Mouse (Mus musculus) ES-Bruce4 (cell line): ENCODE measurements around the gene Fgf15. TPM values are rescaled to one million over a fixed set of nuclear protein-coding genes. Genes with fewer than 3 reads are reported as not detected.
"Not testable (repeated sequence)": the region's sequence is repeated elsewhere in the genome, so short reads cannot be mapped to it uniquely, and the experiment has no call there.

ENCODE experiments used
- H3K27ac ChIP-seq: 2 replicates; pipeline ENCODE4 v1.5.1; 2012; ENCODE audit warnings: low read length, inconsistent platforms; ENCODE audit not compliant: insufficient read depth
- H3K27me3 ChIP-seq: 2 replicates; pipeline ENCODE4 v1.6.1; 2012; ENCODE audit warnings: mild to moderate bottlenecking, low read length, inconsistent platforms; ENCODE audit not compliant: control insufficient read depth, poor library complexity, insufficient read depth, severe bottlenecking
- H3K36me3 ChIP-seq: 2 replicates; pipeline ENCODE4 v1.6.1; 2012; ENCODE audit warnings: inconsistent platforms, mild to moderate bottlenecking, low read length, moderate library complexity; ENCODE audit not compliant: control insufficient read depth, poor library complexity, insufficient read depth, severe bottlenecking
- H3K4me1 ChIP-seq: one replicate; pipeline ENCODE4 v1.8.1; 2011; ENCODE audit warnings: low read length; ENCODE audit not compliant: control insufficient read depth, insufficient read depth
- H3K4me3 ChIP-seq: 2 replicates; pipeline ENCODE4 v1.5.1; 2011; ENCODE audit warnings: low read depth, mild to moderate bottlenecking, low read length
- H3K9ac ChIP-seq: 2 replicates; pipeline ENCODE4 v1.6.1; 2012; ENCODE audit warnings: low read depth, mild to moderate bottlenecking, inconsistent platforms; ENCODE audit not compliant: poor library complexity, severe bottlenecking
- H3K9me3 ChIP-seq: replicated peaks from 2 replicates; pipeline ENCODE4 v1.6.1; 2012; ENCODE audit warnings: mild to moderate bottlenecking, low read length, inconsistent platforms; ENCODE audit not compliant: control insufficient read depth, poor library complexity, insufficient read depth, severe bottlenecking
- CTCF ChIP-seq: IDR thresholded peaks from one replicate; pipeline ENCODE4 v1.8.1; 2011; ENCODE audit warnings: low read depth, low read length
- EP300 ChIP-seq: IDR thresholded peaks from 2 replicates; pipeline ENCODE4 v1.6.1; 2011; ENCODE audit warnings: low read depth, low read length; ENCODE audit not compliant: insufficient read depth
- POLR2A ChIP-seq: IDR thresholded peaks from one replicate; pipeline ENCODE4 v1.8.1; 2011; ENCODE audit warnings: low read length; ENCODE audit not compliant: insufficient read depth
- polyA plus RNA-seq: library from polyadenylated mRNA; stranded (reverse); fragments of >200 nt; gene quantifications from 2 replicates; pipeline ENCODE4 v1.2.4, GENCODE M21; 2011; ENCODE audit warnings: low read depth; ENCODE audit not compliant: missing spikeins, insufficient read depth, insufficient read length

Fgf15 gene
- polyA plus RNA-seq, 1 experiment = 3.3 TPM

- TF ChIP-seq CTCF (no peak), POLR2A (no peak), EP300 (no peak)
- H3K27me3 ChIP-seq = no peaks in the 10 kb centered on the region
These were observed 17.9 kb upstream of the Fgf15 start for GRCm38 (mm10) chr7:144878401-144878800.

GRCm38 (mm10) chr7:144883106-144883505, 13.2 kb upstream of the Fgf15 start:
- H3K4me3 ChIP-seq = no peak overlapping the region

More at GRCm38 (mm10) chr7:144878401-144878800, 17.9 kb upstream of the Fgf15 start:
- H3K4me1 ChIP-seq = peaks cover 8% of the 10 kb centered on the region
- H3K36me3 ChIP-seq = no peaks in the 10 kb centered on the region
- no peak overlapping the region for H3K4me3 ChIP-seq
- no peak overlapping the region for H3K27ac ChIP-seq
- H3K9me3 ChIP-seq = no peaks in the 10 kb centered on the region
- no peak overlapping the region for H3K9ac ChIP-seq

GRCm38 (mm10) chr7:144887672-144888071, 8.7 kb upstream of the Fgf15 start:
- TF ChIP-seq CTCF = peak; percentile 56
- no peak for TF ChIP-seq EP300
- no peak for TF ChIP-seq POLR2A
- Histone ChIP-seq H3K9ac (no peak overlapping the region), H3K4me1 (peaks cover 2% of the 10 kb centered on the region), H3K9me3 (no peaks in the 10 kb centered on the region), H3K27ac (no peak overlapping the region), H3K36me3 (no peaks in the 10 kb centered on the region), H3K27me3 (no peaks in the 10 kb centered on the region), H3K4me3 (no peak overlapping the region)

More at GRCm38 (mm10) chr7:144883106-144883505, 13.2 kb upstream of the Fgf15 start:
- H3K27ac ChIP-seq = no peak overlapping the region
- no peaks in the 10 kb centered on the region for H3K9me3 ChIP-seq
- H3K9ac ChIP-seq = no peak overlapping the region
- TF ChIP-seq EP300 (no peak), POLR2A (no peak), CTCF (no peak)
- no peaks in the 10 kb centered on the region for H3K27me3 ChIP-seq
- H3K4me1 ChIP-seq = peaks cover 1% of the 10 kb centered on the region
- H3K36me3 ChIP-seq = no peaks in the 10 kb centered on the region

- H3K4me1 ChIP-seq = peaks cover 2% of the 10 kb centered on the region
- H3K9ac ChIP-seq = no peak overlapping the region
- peak; percentile 85 for TF ChIP-seq EP300
- TF ChIP-seq CTCF = no peak
- H3K27me3 ChIP-seq = no peaks in the 10 kb centered on the region
- H3K9me3 ChIP-seq = no peaks in the 10 kb centered on the region
- no peak overlapping the region for H3K4me3 ChIP-seq
- H3K27ac ChIP-seq = no peak overlapping the region
- no peaks in the 10 kb centered on the region for H3K36me3 ChIP-seq
These were observed 7.6 kb upstream of the Fgf15 start for GRCm38 (mm10) chr7:144888564-144889299.

GRCm38 (mm10) chr7:144890661-144891060, 5.7 kb upstream of the Fgf15 start:
- not testable (repeated sequence) for H3K36me3 ChIP-seq, H3K9ac ChIP-seq, H3K27me3 ChIP-seq, H3K9me3 ChIP-seq, H3K4me3 ChIP-seq, H3K4me1 ChIP-seq, H3K27ac ChIP-seq

GRCm38 (mm10) chr7:144891863-144892262, 4.5 kb upstream of the Fgf15 start:
- no peak overlapping the region for H3K27ac ChIP-seq
- H3K4me3 ChIP-seq = no peak overlapping the region
- TF ChIP-seq CTCF = no peak
- TF ChIP-seq POLR2A = no peak
- TF ChIP-seq EP300 = no peak
- no peaks in the 10 kb centered on the region for H3K9me3 ChIP-seq
- H3K36me3 ChIP-seq = no peaks in the 10 kb centered on the region
- peaks cover 4% of the 10 kb centered on the region; the same call in 1 of the 2 replicates for H3K27me3 ChIP-seq
- no peak overlapping the region for H3K9ac ChIP-seq
- peaks cover 4% of the 10 kb centered on the region for H3K4me1 ChIP-seq
